ENCODE assay signal across 9 mouse cellular contexts in the genomic region with DNA sequence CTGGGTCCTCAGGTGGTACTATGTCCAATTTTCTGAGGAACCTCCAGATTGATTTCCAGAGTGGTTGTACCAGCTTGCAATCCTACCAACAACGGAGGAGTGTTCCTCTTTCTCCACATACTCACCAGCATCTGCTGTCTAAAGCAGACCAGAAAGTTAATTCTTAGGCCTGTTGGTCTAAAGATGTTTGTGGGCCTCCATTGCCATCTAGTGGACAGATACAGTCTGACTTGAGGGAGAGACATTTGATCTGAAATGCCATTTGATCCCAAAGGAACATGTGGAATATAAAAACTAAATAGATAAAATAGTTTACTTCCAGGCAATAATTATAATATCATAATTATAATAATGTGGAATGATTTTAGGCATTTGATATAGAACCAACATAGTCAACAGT. TPM values are rescaled to one million over a fixed set of nuclear protein-coding genes. Genes with fewer than 3 reads are reported as not detected.
DNase-seq lines count a peak whose midpoint lies in the region; ATAC-seq and TF ChIP-seq lines count a peak whose summit lies in the region.
"Had no signal": no experiment of that assay in that cellular context is flagged by ENCODE, and none has a peak within 500 bp of the region (broad histone marks: within the 10 kb centered on the region; RNA-seq: fewer than 3 reads in every experiment).

No protein-coding gene starts in this region.

- 3% methylated on average over 1 of the region's 1 CpGs for WGBS in forebrain, embryonic 16.5 days
- 0% methylated on average over 1 of the region's 1 CpGs for WGBS in liver, postnatal 0 days (ENCODE audit: insufficient replicate concordance)

- H3K9ac ChIP-seq in forebrain, embryonic 16.5 days (replicated peaks; ENCODE audit: low read depth, low read length), result no peak overlapping the region
- no peak overlapping the region for H3K9ac ChIP-seq in liver, postnatal 0 days (replicated peaks)
- H3K9ac ChIP-seq: neural tube, embryonic 12.5 days had no signal

- no peaks in the 10 kb centered on the region for H3K9me3 ChIP-seq in forebrain, embryonic 16.5 days (ENCODE audit: control insufficient read depth, low read length)
- no peaks in the 10 kb centered on the region for H3K9me3 ChIP-seq in liver, postnatal 0 days (ENCODE audit: low read length)
- H3K9me3 ChIP-seq: neural tube, embryonic 12.5 days had no signal

- peak; percentile 68 to 72 for DNase-seq in B cell, adult 2 months
- peak; percentile 67 for DNase-seq in ES-CJ7 (ENCODE audit: low read depth, low spot score)
- peak; percentile 79 for DNase-seq in kidney, postnatal 10 days
- DNase-seq in liver, postnatal 0 days, result peak; percentile 53
- peak; percentile 85 for DNase-seq in retina, postnatal 1 day
- DNase-seq in ovary, adult 18-20 months (ENCODE audit: low spot score), result no peak

- TF ChIP-seq CTCF in liver, postnatal 0 days (IDR thresholded peaks at IDR 0.05; ENCODE audit: low read depth), result peak; percentile 87

- H3K27me3 ChIP-seq in forebrain, embryonic 16.5 days (replicated peaks; ENCODE audit: control insufficient read depth, insufficient read depth, low read length), result no peaks in the 10 kb centered on the region
- no peaks in the 10 kb centered on the region for H3K27me3 ChIP-seq in liver, postnatal 0 days (ENCODE audit: insufficient read depth, low read length)

- H3K27ac ChIP-seq in forebrain, embryonic 16.5 days (ENCODE audit: low read length), result no peak overlapping the region
- no peak overlapping the region for H3K27ac ChIP-seq in liver, postnatal 0 days (ENCODE audit: low read depth)
- H3K27ac ChIP-seq: neural tube, embryonic 12.5 days had no signal

- no peaks in the 10 kb centered on the region for H3K4me1 ChIP-seq in forebrain, embryonic 16.5 days (replicated peaks; ENCODE audit: control insufficient read depth, insufficient read depth, low read length)
- H3K4me1 ChIP-seq in liver, postnatal 0 days (ENCODE audit: insufficient read depth), result no peaks in the 10 kb centered on the region
- H3K4me1 ChIP-seq: neural tube, embryonic 12.5 days had no signal

- no peak overlapping the region for H3K4me3 ChIP-seq in forebrain, embryonic 16.5 days (replicated peaks; ENCODE audit: low read length)
- H3K4me3 ChIP-seq in liver, postnatal 0 days (ENCODE audit: low read depth, low read length), result no peak overlapping the region
- H3K4me3 ChIP-seq: neural tube, embryonic 12.5 days had no signal

- 0 out of 2 replicates have a peak, but pooled peaks have one; percentile 61 for ATAC-seq in cerebellum, adult (ENCODE audit: insufficient number of reproducible peaks, low FRiP score, low TSS enrichment)
- ATAC-seq in forebrain, embryonic 16.5 days, result peak; percentile 78
- 0 out of 2 replicates have a peak, but pooled peaks have one; percentile 43 for ATAC-seq in liver, postnatal 0 days

- H3K4me2 ChIP-seq in forebrain, embryonic 16.5 days (ENCODE audit: low read length), result no peak overlapping the region
- H3K4me2 ChIP-seq in liver, postnatal 0 days (ENCODE audit: low read depth, low read length), result no peak overlapping the region
- H3K4me2 ChIP-seq: neural tube, embryonic 12.5 days had no signal

- H3K36me3 ChIP-seq in forebrain, embryonic 16.5 days (ENCODE audit: control insufficient read depth, insufficient read depth), result no peaks in the 10 kb centered on the region
- no peaks in the 10 kb centered on the region for H3K36me3 ChIP-seq in liver, postnatal 0 days (replicated peaks; ENCODE audit: insufficient read depth, low read length)
- H3K36me3 ChIP-seq: neural tube, embryonic 12.5 days had no signal

- no peak for TF ChIP-seq EP300 in liver, postnatal 0 days (IDR thresholded peaks at IDR 0.05; ENCODE audit: low read depth)

RNA-seq across cellular contexts. Expression of a gene that starts 18.4 kb away (rescaled TPM):
- polyA plus RNA-seq in forebrain, embryonic 16.5 days (2015; fragmentation: Nextera tagmentation; extraction: Ambion mirVana), result 30.7 and 33.6 TPM in 2 replicates
- polyA plus RNA-seq in liver, postnatal 0 days (2015; fragmentation: Nextera tagmentation; extraction: Ambion mirVana), result 4.5 and 5.4 TPM in 2 replicates

RNA-seq across cellular contexts. Expression of a gene that starts 51.5 kb away (rescaled TPM):
- 4.1 and 6.3 TPM in 2 replicates for polyA plus RNA-seq in forebrain, embryonic 16.5 days (2015; fragmentation: Nextera tagmentation; extraction: Ambion mirVana)
- 0.64 and 0.68 TPM in 2 replicates for polyA plus RNA-seq in liver, postnatal 0 days (2015; fragmentation: Nextera tagmentation; extraction: Ambion mirVana)
